Mouse (Mus musculus) testis, adult 2 months (tissue): ENCODE data around the gene Gm11634.

Experiments
- CTCF ChIP-seq: fragments of 200-500 bp; IDR thresholded peaks from 2 replicates; pipeline ENCODE4 v1.5.1; 2012; ENCODE audit warnings: low read depth, mild to moderate bottlenecking, inconsistent platforms, low read length, moderate library complexity; ENCODE audit not compliant: control insufficient read depth, insufficient read depth, insufficient replicate concordance
- POLR2A ChIP-seq: fragments of 200-500 bp; IDR thresholded peaks from 2 replicates; pipeline ENCODE4 v1.6.1; 2012; ENCODE audit warnings: low read depth, mild to moderate bottlenecking, inconsistent platforms, low read length, moderate library complexity; ENCODE audit not compliant: control insufficient read depth

DNA sequence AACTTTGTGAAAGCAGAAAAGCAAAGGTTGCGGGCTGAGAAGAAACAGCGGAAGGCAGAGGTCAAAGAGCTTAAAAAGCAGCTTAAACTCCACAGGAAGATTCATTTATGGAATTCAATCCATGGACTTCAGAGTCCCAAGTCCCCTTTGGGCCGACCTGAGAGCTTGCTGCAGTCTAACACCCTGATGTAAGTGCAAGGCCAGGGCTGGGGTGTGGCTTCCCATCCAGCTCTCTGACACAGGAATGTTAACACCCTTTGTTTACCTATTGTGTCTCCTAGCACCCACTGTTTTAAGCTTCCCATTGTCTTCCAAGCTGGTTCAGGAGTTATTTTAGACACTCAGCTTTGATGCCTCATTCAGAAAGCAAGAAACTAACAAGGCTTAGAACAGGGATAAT, 30.6 kb downstream of the Gm11634 start:
- TF ChIP-seq CTCF (no peak), POLR2A (no peak)
